Mouse (Mus musculus): ENCODE results near the gene Gm20605.

Gm20605 gene

GRCm38 (mm10) chr5:137628498-137629305 lies at the start of gene Gm20605, which contains the start of the genes Fbxo24 and Lrch4:
TSS of gene Gm20605 (plus strand) at chr5:137629175.
TSS of gene Fbxo24 (minus strand) at chr5:137629002.
TSS of gene Lrch4 (plus strand) at chr5:137629121.
- DNase-seq (ENCODE audit: low spot score): peak; percentile 98

- no peak for DNase-seq (ENCODE audit: low spot score)
Measured at GRCm38 (mm10) chr5:137580246-137580645, 48.7 kb upstream of the Gm20605 start.

GRCm38 (mm10) chr5:137582702-137583101 lies 46.3 kb upstream of the Gm20605 start:
- DNase-seq (ENCODE audit: low spot score): no peak

- no peak for DNase-seq (ENCODE audit: low spot score)
Measured at GRCm38 (mm10) chr5:137583670-137584169, 45.3 kb upstream of the Gm20605 start.

GRCm38 (mm10) chr5:137584976-137585375 lies 44.0 kb upstream of the Gm20605 start:
- DNase-seq (ENCODE audit: low spot score): peak; percentile 65

- no peak for DNase-seq (ENCODE audit: low spot score)
Measured at GRCm38 (mm10) chr5:137590507-137590906, 38.5 kb upstream of the Gm20605 start.

GRCm38 (mm10) chr5:137595921-137596320 lies 33.1 kb upstream of the Gm20605 start:
- no peak for DNase-seq (ENCODE audit: low spot score)

GRCm38 (mm10) chr5:137596601-137597261 lies 32.2 kb upstream of the Gm20605 start:
- DNase-seq (ENCODE audit: low spot score): no peak

GRCm38 (mm10) chr5:137597625-137598024 lies 31.4 kb upstream of the Gm20605 start:
- DNase-seq (ENCODE audit: low spot score): no peak

- DNase-seq (ENCODE audit: low spot score): no peak
Measured at GRCm38 (mm10) chr5:137598100-137598826, 30.7 kb upstream of the Gm20605 start.

GRCm38 (mm10) chr5:137599600-137599999 lies 29.4 kb upstream of the Gm20605 start:
- DNase-seq (ENCODE audit: low spot score): no peak

GRCm38 (mm10) chr5:137600281-137600618 lies 28.7 kb upstream of the Gm20605 start:
- DNase-seq (ENCODE audit: low spot score): no peak

- peak; percentile 96 for DNase-seq (ENCODE audit: low spot score)
Measured at GRCm38 (mm10) chr5:137600619-137601364, 28.2 kb upstream of the Gm20605 start, which contains the start of gene Mospd3. TSS of gene Mospd3 (minus strand) at chr5:137601058.

GRCm38 (mm10) chr5:137601365-137601729 lies 27.6 kb upstream of the Gm20605 start:
- no peak for DNase-seq (ENCODE audit: low spot score)

- no peak for DNase-seq (ENCODE audit: low spot score)
Measured at GRCm38 (mm10) chr5:137607860-137608653, 20.9 kb upstream of the Gm20605 start.

GRCm38 (mm10) chr5:137608654-137609190 lies 20.3 kb upstream of the Gm20605 start:
- DNase-seq (ENCODE audit: low spot score): no peak

- DNase-seq (ENCODE audit: low spot score): no peak
Measured at GRCm38 (mm10) chr5:137609292-137609691, 19.7 kb upstream of the Gm20605 start.

GRCm38 (mm10) chr5:137610056-137610455 lies 18.9 kb upstream of the Gm20605 start:
- no peak for DNase-seq (ENCODE audit: low spot score)

GRCm38 (mm10) chr5:137610548-137611244 lies 18.3 kb upstream of the Gm20605 start:
- peak; percentile 81 for DNase-seq (ENCODE audit: low spot score)

GRCm38 (mm10) chr5:137611245-137611602 lies 17.8 kb upstream of the Gm20605 start:
- peak; percentile 69 for DNase-seq (ENCODE audit: low spot score)
